Mouse (Mus musculus) forebrain, postnatal 0 days (tissue): ENCODE measurements around the gene Soat2. TPM values are rescaled to one million over a fixed set of nuclear protein-coding genes. Genes with fewer than 3 reads are reported as not detected.

Source experiments
- ATAC-seq: fragments of 200-750 bp; cut with Nextera tagmentation; 2 replicates; pipeline ENCODE4 v1.8.0; 2017; ENCODE audit warnings: mild to moderate bottlenecking, moderate library complexity
- DNase-seq: peaks from one replicate; pipeline ENCODE4 v3.0.0-alpha.2; 2015
- H3K27ac ChIP-seq: fragments of 300-500 bp; sonication (generic); 2 replicates; pipeline ENCODE4 v1.5.1; 2014; ENCODE audit warnings: low read depth, mild to moderate bottlenecking, antibody characterized with exemption, low read length, moderate library complexity, mixed read lengths
- H3K27me3 ChIP-seq: fragments of 300-500 bp; sonication (generic); 2 replicates; pipeline ENCODE4 v1.6.1; 2014; ENCODE audit warnings: mild to moderate bottlenecking, low read length, mixed read lengths; ENCODE audit not compliant: insufficient read depth
- H3K36me3 ChIP-seq: fragments of 300-500 bp; sonication (generic); 2 replicates; pipeline ENCODE4 v1.6.1; 2014; ENCODE audit warnings: mild to moderate bottlenecking, moderate library complexity; ENCODE audit not compliant: insufficient read depth
- H3K4me1 ChIP-seq: fragments of 300-500 bp; sonication (generic); 2 replicates; pipeline ENCODE4 v1.6.1; 2014; ENCODE audit warnings: antibody characterized with exemption; ENCODE audit not compliant: insufficient read depth
- H3K4me2 ChIP-seq: fragments of 300-500 bp; sonication (generic); 2 replicates; pipeline ENCODE4 v1.6.1; 2014; ENCODE audit warnings: low read depth, mild to moderate bottlenecking, moderate library complexity
- H3K4me3 ChIP-seq: fragments of 300-500 bp; sonication (generic); 2 replicates; pipeline ENCODE4 v1.5.1; 2014; ENCODE audit warnings: low read depth, low read length, mixed read lengths
- H3K9ac ChIP-seq: fragments of 300-500 bp; sonication (generic); 2 replicates; pipeline ENCODE4 v1.6.1; 2014; ENCODE audit warnings: mild to moderate bottlenecking
- H3K9me3 ChIP-seq: fragments of 300-500 bp; sonication (generic); 2 replicates; pipeline ENCODE4 v1.6.1; 2016; ENCODE audit warnings: low read length
- CTCF ChIP-seq: sonication (generic); IDR thresholded peaks from 2 replicates; pipeline ENCODE4 v1.5.1; 2016; ENCODE audit warnings: antibody characterized with exemption, control low read depth, low read depth
- WGBS: fragments of 180-500 bp; shearing (Covaris S2); extraction: QIAGEN DNeasy Blood & Tissue Kit; methylation state at CpG from one replicate; pipeline ENCODE4 v1.1.7; 2014; 5-methylcytosine and 5-hydroxymethylcytosine counted together
- polyA plus RNA-seq: library from polyadenylated mRNA; unstranded; fragments of >200 nt; fragmentation: Nextera tagmentation; extraction: Ambion mirVana; gene quantifications from 2 replicates; pipeline ENCODE4 v1.2.1, GENCODE M21; 2015
- total RNA-seq: library from RNA; depleted of rRNA; stranded (reverse); fragments of >200 nt; gene quantifications from 2 replicates; pipeline ENCODE4 v1.2.3, GENCODE M21; 2014

Soat2 gene
- total and polyA plus RNA-seq, 2 experiments from 2014 or later = 0.10 to 0.12 TPM

DNA sequence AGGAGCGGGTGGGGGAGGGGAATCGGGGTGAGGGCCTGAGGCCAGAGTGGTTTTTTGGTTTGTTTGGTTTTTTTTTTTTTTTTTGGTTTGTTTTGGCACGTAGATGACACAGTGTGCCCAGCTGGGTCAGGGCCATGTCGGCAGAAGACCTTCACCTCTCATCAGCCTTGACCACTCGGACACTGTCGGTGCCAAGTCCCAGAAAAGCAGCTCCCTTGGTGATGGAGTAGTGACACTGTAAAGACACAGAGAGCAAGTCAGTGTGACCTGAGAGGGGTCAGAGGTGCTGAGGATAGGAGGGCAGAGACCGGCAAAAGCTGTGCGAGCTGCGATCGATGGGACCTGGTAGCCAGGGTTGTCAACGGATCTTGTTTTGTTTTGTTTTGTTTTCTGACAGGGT is 35.9 kb downstream of the Soat2 start:
- WGBS = 87% methylated on average over 11 of the region's 11 CpGs
- Histone ChIP-seq H3K36me3 (0 out of 2 replicates have a peak, but pooled peaks cover 4% of the 10 kb centered on the region), H3K4me2 (no peak overlapping the region), H3K27me3 (no peaks in the 10 kb centered on the region), H3K9ac (no peak overlapping the region), H3K27ac (no peak overlapping the region), H3K9me3 (no peaks in the 10 kb centered on the region), H3K4me1 (no peaks in the 10 kb centered on the region), H3K4me3 (no peak overlapping the region)
- ATAC-seq = no peak
- DNase-seq = no peak
- no peak for TF ChIP-seq CTCF

- no peaks in the 10 kb centered on the region for H3K27me3 ChIP-seq
- 88% methylated on average over 10 of the region's 10 CpGs for WGBS
- H3K9me3 ChIP-seq = no peaks in the 10 kb centered on the region
- H3K4me2 ChIP-seq = no peak overlapping the region
- H3K27ac ChIP-seq = no peak overlapping the region
- no peak for TF ChIP-seq CTCF
- DNase-seq (no peak), ATAC-seq (no peak)
- H3K9ac ChIP-seq = no peak overlapping the region
- peaks cover 4% of the 10 kb centered on the region; the same call in 1 of the 2 replicates for H3K36me3 ChIP-seq
- H3K4me1 ChIP-seq = no peaks in the 10 kb centered on the region
- H3K4me3 ChIP-seq = no peak overlapping the region
Measured at GRCm38 (mm10) chr15:102188096-102188495, 37.8 kb downstream of the Soat2 start.

GRCm38 (mm10) chr15:102188883-102189282 is 38.6 kb downstream of the Soat2 start:
- Histone ChIP-seq H3K36me3 (peaks cover 4% of the 10 kb centered on the region; the same call in 1 of the 2 replicates), H3K9me3 (no peaks in the 10 kb centered on the region), H3K27ac (no peak overlapping the region), H3K9ac (no peak overlapping the region), H3K27me3 (no peaks in the 10 kb centered on the region), H3K4me3 (no peak overlapping the region), H3K4me1 (no peaks in the 10 kb centered on the region), H3K4me2 (no peak overlapping the region)
- TF ChIP-seq CTCF = no peak
- 65% methylated on average over 6 of the region's 6 CpGs for WGBS
- ATAC-seq (no peak), DNase-seq (no peak)

DNA sequence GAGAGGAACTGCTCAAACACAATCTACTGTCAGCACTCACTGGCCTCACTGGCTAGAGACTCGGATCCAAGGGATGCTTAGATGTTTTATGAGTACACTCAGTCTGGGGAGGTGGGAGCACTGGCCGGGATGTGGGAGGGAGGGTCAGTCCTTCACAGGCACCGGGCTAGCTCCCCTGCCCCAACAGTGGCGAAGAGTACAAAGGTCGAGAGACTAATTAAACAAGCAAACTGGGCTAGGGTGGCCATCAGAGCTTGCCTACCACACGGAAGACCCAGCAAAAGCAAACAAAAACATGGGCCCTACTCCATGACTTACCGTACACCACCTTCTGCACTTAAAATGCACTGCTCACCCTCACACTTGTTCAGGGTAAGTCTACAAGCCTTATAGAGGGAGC is 41.4 kb downstream of the Soat2 start:
- no peaks in the 10 kb centered on the region for H3K9me3 ChIP-seq
- H3K4me1 ChIP-seq = no peaks in the 10 kb centered on the region
- no peak for DNase-seq
- no peak overlapping the region for H3K4me2 ChIP-seq
- no peak for ATAC-seq
- no peak overlapping the region for H3K4me3 ChIP-seq
- no peak overlapping the region for H3K27ac ChIP-seq
- TF ChIP-seq CTCF = no peak
- H3K9ac ChIP-seq = no peak overlapping the region
- H3K36me3 ChIP-seq = no peaks in the 10 kb centered on the region; the same call in 1 of the 2 replicates
- no peaks in the 10 kb centered on the region for H3K27me3 ChIP-seq
- 74% methylated on average over 7 of the region's 7 CpGs for WGBS

GRCm38 (mm10) chr15:102192271-102192812 is 42.0 kb downstream of the Soat2 start:
- H3K36me3 ChIP-seq = no peaks in the 10 kb centered on the region; the same call in 1 of the 2 replicates
- TF ChIP-seq CTCF = no peak
- no peak overlapping the region for H3K9ac ChIP-seq
- no peaks in the 10 kb centered on the region for H3K27me3 ChIP-seq
- DNase-seq (no peak), ATAC-seq (no peak)
- H3K4me2 ChIP-seq = no peak overlapping the region
- no peak overlapping the region for H3K27ac ChIP-seq
- H3K4me3 ChIP-seq = no peak overlapping the region
- no peaks in the 10 kb centered on the region for H3K4me1 ChIP-seq
- H3K9me3 ChIP-seq = no peaks in the 10 kb centered on the region
- 85% methylated on average over 7 of the region's 7 CpGs for WGBS

DNA sequence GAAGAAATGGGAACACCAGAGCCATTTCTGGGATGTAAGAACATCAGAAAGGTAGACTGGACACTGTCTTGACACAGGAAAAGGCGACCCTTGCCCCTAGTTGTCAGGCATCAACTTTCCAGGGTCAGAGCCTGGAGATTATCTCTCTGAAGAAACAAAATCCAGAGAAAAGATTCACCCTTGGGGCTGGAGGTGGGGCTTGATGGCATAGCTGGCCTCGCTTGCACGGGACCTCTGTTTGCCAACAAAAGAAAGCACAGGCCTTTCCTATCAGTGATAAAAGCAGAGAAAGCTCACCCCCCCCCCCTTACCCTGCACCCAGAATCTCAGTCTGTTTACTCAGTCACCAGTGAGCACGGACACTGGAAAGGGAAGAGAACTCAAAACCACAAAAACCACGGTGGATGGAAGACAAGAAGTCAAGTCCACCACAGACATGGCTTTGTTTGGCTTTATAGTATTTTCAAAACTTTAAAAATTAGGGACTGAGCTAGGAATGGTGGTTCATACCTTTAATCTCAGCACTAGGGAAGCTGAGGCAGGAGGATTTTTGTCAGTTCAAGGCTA is 42.6 kb downstream of the Soat2 start:
- no peaks in the 10 kb centered on the region; the same call in 1 of the 2 replicates for H3K36me3 ChIP-seq
- H3K4me3 ChIP-seq = no peak overlapping the region
- no peak overlapping the region for H3K9ac ChIP-seq
- no peak overlapping the region for H3K27ac ChIP-seq
- TF ChIP-seq CTCF = no peak
- DNase-seq (no peak), ATAC-seq (no peak)
- no peak overlapping the region for H3K4me2 ChIP-seq
- H3K9me3 ChIP-seq = no peaks in the 10 kb centered on the region
- H3K27me3 ChIP-seq = no peaks in the 10 kb centered on the region
- 74% methylated on average over 5 of the region's 5 CpGs for WGBS
- no peaks in the 10 kb centered on the region for H3K4me1 ChIP-seq

DNA sequence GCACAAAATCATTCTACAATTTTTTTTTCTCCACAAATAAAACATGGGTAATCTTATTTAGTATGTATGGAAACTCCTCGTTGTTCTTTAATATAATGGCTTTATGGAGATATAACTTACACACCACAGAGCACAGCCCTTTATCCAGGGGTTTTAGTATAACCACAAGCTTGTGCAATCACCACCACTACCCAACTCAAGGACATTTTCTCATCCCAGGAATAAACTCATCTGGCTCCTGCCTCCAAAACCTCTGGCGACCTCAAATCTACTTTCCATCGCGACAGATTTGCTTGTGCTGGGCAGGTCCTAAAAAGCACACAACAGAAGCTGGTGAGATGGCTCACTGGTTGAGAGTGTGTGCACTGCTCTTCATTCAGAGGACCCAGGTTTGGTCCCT is 43.3 kb downstream of the Soat2 start:
- H3K36me3 ChIP-seq = no peaks in the 10 kb centered on the region; the same call in 1 of the 2 replicates
- no peak overlapping the region for H3K27ac ChIP-seq
- H3K27me3 ChIP-seq = no peaks in the 10 kb centered on the region
- H3K4me2 ChIP-seq = no peak overlapping the region
- no peaks in the 10 kb centered on the region for H3K4me1 ChIP-seq
- 88% methylated on average over 4 of the region's 4 CpGs for WGBS
- TF ChIP-seq CTCF = no peak
- ATAC-seq = no peak
- no peak overlapping the region for H3K4me3 ChIP-seq
- DNase-seq = no peak
- no peaks in the 10 kb centered on the region for H3K9me3 ChIP-seq
- no peak overlapping the region for H3K9ac ChIP-seq
